Mouse (Mus musculus) heart, embryonic 14.5 days (tissue): Measurements from ENCODE around the gene Ccdc162. TPM values are rescaled to one million over a fixed set of nuclear protein-coding genes. Genes with fewer than 3 reads are reported as not detected.

Experiments used
- ATAC-seq: fragments of 200-750 bp; cut with Nextera tagmentation; 2 replicates; pipeline ENCODE4 v1.8.0; 2017; ENCODE audit warnings: low read depth, moderate TSS enrichment; ENCODE audit not compliant: insufficient number of reproducible peaks, insufficient read depth, low FRiP score
- H3K27ac ChIP-seq, 2 experiments: fragments of 200-500 bp in 1 of 2; fragments of 300-500 bp in 1 of 2; sonication (generic) in 1 of 2; replicated peaks in 1 of 2; 2 replicates each; pipeline ENCODE4 v1.5.1; 2012 to 2014; ENCODE audit warnings: low read depth in 2 of 2, low read length in 2 of 2, control low read depth in 1 of 2, mild to moderate bottlenecking in 1 of 2, mixed read lengths in 1 of 2; ENCODE audit not compliant: control insufficient read depth in 1 of 2, insufficient read depth in 1 of 2
- H3K27me3 ChIP-seq: fragments of 300-500 bp; sonication (generic); 2 replicates; pipeline ENCODE4 v1.6.1; 2014; ENCODE audit warnings: mild to moderate bottlenecking, low read length, control low read depth; ENCODE audit not compliant: control insufficient read depth, insufficient read depth
- H3K36me3 ChIP-seq: fragments of 300-500 bp; sonication (generic); 2 replicates; pipeline ENCODE4 v1.6.1; 2014; ENCODE audit warnings: mild to moderate bottlenecking, control low read depth, low read length, mixed read lengths; ENCODE audit not compliant: control insufficient read depth, insufficient read depth
- H3K4me1 ChIP-seq, 2 experiments: fragments of 200-500 bp in 1 of 2; fragments of 300-500 bp in 1 of 2; sonication (generic) in 1 of 2; 2 replicates each; pipeline ENCODE4 v1.6.1; 2012 to 2014; ENCODE audit warnings: low read length in 2 of 2, control low read depth in 1 of 2, mixed read lengths in 1 of 2; ENCODE audit not compliant: control insufficient read depth in 2 of 2, insufficient read depth in 2 of 2
- H3K4me2 ChIP-seq: fragments of 300-500 bp; sonication (generic); 2 replicates; pipeline ENCODE4 v1.6.1; 2014; ENCODE audit warnings: mild to moderate bottlenecking, low read length
- H3K4me3 ChIP-seq, 2 experiments: fragments of 200-500 bp in 1 of 2; fragments of 300-500 bp in 1 of 2; sonication (generic) in 1 of 2; 2 replicates each; pipeline ENCODE4 v1.5.1; 2012 to 2014; ENCODE audit warnings: low read length in 2 of 2, mild to moderate bottlenecking in 2 of 2, control low read depth in 1 of 2, low read depth in 1 of 2, moderate library complexity in 1 of 2; ENCODE audit not compliant: control insufficient read depth in 1 of 2, insufficient read depth in 1 of 2
- H3K9ac ChIP-seq: fragments of 300-500 bp; sonication (generic); 2 replicates; pipeline ENCODE4 v1.6.1; 2014; ENCODE audit warnings: mild to moderate bottlenecking, low read length
- H3K9me3 ChIP-seq: fragments of 300-500 bp; sonication (generic); 2 replicates; pipeline ENCODE4 v1.6.1; 2016; ENCODE audit warnings: low read length, control low read depth; ENCODE audit not compliant: control insufficient read depth
- WGBS: fragments of 180-500 bp; shearing (Covaris S2); extraction: QIAGEN DNeasy Blood & Tissue Kit; methylation state at CpG from one replicate; pipeline ENCODE4 v1.1.7; 2014; 5-methylcytosine and 5-hydroxymethylcytosine counted together
- polyA plus RNA-seq: library from polyadenylated mRNA; unstranded; fragments of >200 nt; fragmentation: Nextera tagmentation; extraction: Ambion mirVana; gene quantifications from 2 replicates; pipeline ENCODE4 v1.2.1, GENCODE M21; 2014

Gene Ccdc162
- 0.20 and 0.46 TPM in 2 replicates for polyA plus RNA-seq

GRCm38 (mm10) chr10:41716029-41716897 lies at the start of gene Ccdc162:
TSS of gene Ccdc162 (minus strand) at chr10:41716634.
- 65% methylated on average over 15 of the region's 15 CpGs for WGBS
- no peak within 1 kb of the TSS for H3K4me2 ChIP-seq
- no peak for ATAC-seq

GRCm38 (mm10) chr10:41765586-41765985 lies 49.2 kb upstream of the Ccdc162 start:
- WGBS = 94% methylated on average over 4 of the region's 4 CpGs
- Histone ChIP-seq H3K36me3 (no peaks in the 10 kb centered on the region), H3K27ac (no peak overlapping the region), H3K4me3 (no peak overlapping the region), H3K27me3 (no peaks in the 10 kb centered on the region), H3K4me1 (no peaks in the 10 kb centered on the region), H3K4me2 (no peak overlapping the region), H3K9me3 (no peaks in the 10 kb centered on the region), H3K9ac (no peak overlapping the region)
- no peak for ATAC-seq

More at GRCm38 (mm10) chr10:41716029-41716897, at the start of gene Ccdc162:
- Histone ChIP-seq H3K27me3 (no peaks in the 10 kb centered on the region), H3K9ac (no peak within 1 kb of the TSS), H3K4me1 (no peaks in the 10 kb centered on the region), H3K9me3 (no peaks in the 10 kb centered on the region), H3K27ac (no peak within 1 kb of the TSS), H3K4me3 (no peak within 1 kb of the TSS), H3K36me3 (peaks cover 11% of the 10 kb centered on the region)

GRCm38 (mm10) chr10:41763741-41764385 lies 47.4 kb upstream of the Ccdc162 start:
- no peak for ATAC-seq
- H3K27ac ChIP-seq = no peak overlapping the region
- 88% methylated on average over 3 of the region's 3 CpGs for whole genome bisulfite sequencing
- H3K36me3 ChIP-seq = no peaks in the 10 kb centered on the region
- no peak overlapping the region for H3K9ac ChIP-seq
- no peak overlapping the region for H3K4me3 ChIP-seq
- no peak overlapping the region for H3K4me2 ChIP-seq
- H3K9me3 ChIP-seq = no peaks in the 10 kb centered on the region
- H3K4me1 ChIP-seq = peaks cover 0 to 3% of the 10 kb centered on the region in 2 experiments; a peak in 2 of 4 replicates
- H3K27me3 ChIP-seq = no peaks in the 10 kb centered on the region

- H3K9me3 ChIP-seq = no peaks in the 10 kb centered on the region
- no peak for ATAC-seq
- 44% methylated on average over 3 of the region's 3 CpGs for WGBS
These were observed 44.4 kb upstream of the Ccdc162 start for GRCm38 (mm10) chr10:41760866-41761265.

GRCm38 (mm10) chr10:41758041-41758440 lies 41.6 kb upstream of the Ccdc162 start:
- no peak for ATAC-seq
- Histone ChIP-seq H3K4me2 (no peak overlapping the region), H3K27me3 (no peaks in the 10 kb centered on the region), H3K4me1 (peaks cover 0 to 4% of the 10 kb centered on the region in 2 experiments; a peak in 2 of 4 replicates), H3K9me3 (no peaks in the 10 kb centered on the region), H3K4me3 (no peak overlapping the region), H3K9ac (no peak overlapping the region), H3K27ac (no peak overlapping the region), H3K36me3 (no peaks in the 10 kb centered on the region)

More at GRCm38 (mm10) chr10:41760866-41761265, 44.4 kb upstream of the Ccdc162 start:
- no peak overlapping the region for H3K9ac ChIP-seq
- no peak overlapping the region for H3K4me3 ChIP-seq
- no peaks in the 10 kb centered on the region for H3K36me3 ChIP-seq
- H3K27ac ChIP-seq = no peak overlapping the region
- no peaks in the 10 kb centered on the region for H3K27me3 ChIP-seq
- H3K4me1 ChIP-seq = peaks cover 0 to 4% of the 10 kb centered on the region in 2 experiments; a peak in 2 of 4 replicates
- H3K4me2 ChIP-seq = no peak overlapping the region

GRCm38 (mm10) chr10:41757226-41757625 lies 40.8 kb upstream of the Ccdc162 start:
- Histone ChIP-seq H3K36me3 (no peaks in the 10 kb centered on the region), H3K9me3 (no peaks in the 10 kb centered on the region), H3K4me2 (no peak overlapping the region), H3K4me3 (no peak overlapping the region), H3K27ac (no peak overlapping the region), H3K9ac (no peak overlapping the region), H3K27me3 (no peaks in the 10 kb centered on the region), H3K4me1 (peaks cover 0 to 4% of the 10 kb centered on the region in 2 experiments; a peak in 2 of 4 replicates)
- WGBS = 86% methylated on average over 5 of the region's 5 CpGs
- ATAC-seq = no peak

GRCm38 (mm10) chr10:41751867-41752480 lies 35.5 kb upstream of the Ccdc162 start:
- H3K36me3 ChIP-seq = no peaks in the 10 kb centered on the region
- no peak overlapping the region for H3K9ac ChIP-seq
- H3K4me3 ChIP-seq = no peak overlapping the region
- H3K4me2 ChIP-seq = no peak overlapping the region
- H3K27me3 ChIP-seq = no peaks in the 10 kb centered on the region
- H3K27ac ChIP-seq = no peak overlapping the region
- WGBS = 60% methylated on average over 14 of the region's 14 CpGs
- H3K4me1 ChIP-seq = no peaks in the 10 kb centered on the region
- no peaks in the 10 kb centered on the region for H3K9me3 ChIP-seq
- no peak for ATAC-seq
